Mouse (Mus musculus) liver (tissue): ENCODE results near the gene Taf3.

Source experiments
- DNase-seq: peaks from one replicate; pipeline ENCODE4 v3.0.0-alpha.2; 2020; ENCODE audit warnings: mixed read lengths

The Taf3 gene

GRCm38 (mm10) chr2:9955576-9956535 is 92.5 kb downstream of the Taf3 start:
- DNase-seq: no peak

DNA sequence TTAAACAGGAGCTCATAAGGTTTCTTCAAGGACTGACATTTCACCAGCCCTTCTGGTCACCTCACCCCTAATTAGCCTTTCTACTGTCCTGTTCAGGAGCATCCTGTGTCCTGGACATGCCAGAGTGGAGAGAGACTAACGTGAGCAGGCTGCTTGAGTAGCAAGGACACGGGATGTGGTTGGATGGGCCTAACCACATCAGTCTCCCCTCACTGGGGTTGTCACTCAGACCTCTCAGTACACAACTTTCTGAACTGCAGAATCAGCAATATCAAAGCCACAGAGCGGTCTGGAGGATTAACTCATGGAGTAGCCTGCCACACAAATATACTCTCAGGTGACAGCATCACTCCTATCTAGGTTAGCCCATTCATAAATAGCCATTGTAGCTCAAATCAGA is 101.7 kb downstream of the Taf3 start:
- no peak for DNase-seq

GRCm38 (mm10) chr2:9945611-9946010 is 102.8 kb downstream of the Taf3 start:
- DNase-seq: no peak

GRCm38 (mm10) chr2:9943011-9943410 is 105.4 kb downstream of the Taf3 start:
- no peak for DNase-seq

DNA sequence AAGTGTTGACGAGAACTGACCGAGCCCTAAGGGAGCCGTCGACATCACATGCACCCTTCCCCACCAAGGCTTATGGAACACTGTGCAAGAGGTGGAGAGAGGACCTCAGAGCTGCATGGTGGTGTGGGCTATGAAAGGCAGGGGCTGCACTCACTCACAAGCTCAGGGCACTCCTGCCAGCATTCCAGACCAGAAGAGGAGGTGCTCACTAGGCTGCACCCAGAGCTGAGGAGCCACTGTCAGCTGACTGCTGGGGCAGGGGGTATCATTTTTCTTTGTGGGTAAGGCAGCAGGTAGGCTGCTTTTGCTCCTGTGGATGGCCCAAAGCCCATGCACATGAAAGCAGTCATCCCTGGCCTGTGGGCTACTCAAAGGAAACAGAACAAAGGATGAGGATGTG is 109.1 kb downstream of the Taf3 start:
- no peak for DNase-seq

- DNase-seq: no peak
These were observed 112.4 kb downstream of the Taf3 start for GRCm38 (mm10) chr2:9935965-9936364.

DNA sequence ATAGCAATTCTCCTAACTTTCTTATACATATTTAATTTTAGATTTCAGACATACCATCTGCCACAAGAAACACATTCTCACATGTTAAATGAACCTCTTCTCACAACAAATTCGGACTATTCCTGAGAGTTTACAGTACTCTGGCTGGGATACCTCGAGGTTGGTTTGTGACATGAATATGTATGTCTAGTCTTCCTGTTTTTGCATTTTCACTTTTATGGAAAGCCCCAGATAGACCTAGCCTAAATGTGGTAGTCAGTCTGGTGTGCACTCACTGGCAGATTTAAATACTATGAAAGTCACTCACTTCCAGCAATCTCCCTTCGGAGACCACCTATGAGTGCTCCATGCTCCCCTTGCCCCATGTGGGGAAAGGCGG is 121.5 kb downstream of the Taf3 start:
- DNase-seq: no peak

GRCm38 (mm10) chr2:9926194-9926904 is 122.0 kb downstream of the Taf3 start:
- DNase-seq: no peak

DNA sequence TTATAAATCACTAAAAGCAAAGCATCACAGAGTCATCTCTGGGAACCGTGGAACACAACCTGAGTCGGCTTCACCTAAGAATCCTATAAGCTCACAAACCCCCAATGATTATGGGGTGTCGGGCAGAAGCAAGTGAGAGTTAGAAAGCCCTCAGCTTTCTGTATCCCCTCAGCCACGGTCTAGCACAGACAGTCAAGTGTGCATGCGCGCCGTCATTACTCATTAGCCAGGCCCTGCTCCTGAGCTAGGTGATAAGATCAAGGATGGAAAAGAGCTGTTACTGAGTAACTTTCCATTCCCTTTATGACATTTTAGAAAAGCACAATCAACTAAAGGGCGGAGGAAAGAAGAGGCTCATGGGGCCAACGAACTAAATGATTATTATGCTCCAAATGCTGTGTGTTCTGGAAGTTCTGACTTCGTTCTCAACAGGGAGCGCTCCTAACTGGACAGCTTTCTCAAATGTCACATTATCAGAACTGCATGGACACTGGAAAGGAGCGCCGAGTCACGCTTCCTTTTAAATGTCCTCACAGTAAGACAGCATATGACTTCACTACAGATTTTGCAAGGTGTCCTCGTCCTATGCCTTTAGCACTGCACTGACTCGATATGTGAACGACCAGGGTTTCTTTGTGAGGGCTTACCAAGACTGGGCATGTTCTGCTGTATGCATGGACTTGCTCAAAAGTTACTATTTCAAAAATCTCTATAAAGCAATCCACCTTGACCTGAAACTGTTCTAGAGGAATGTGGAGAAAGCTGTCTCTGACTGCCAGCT is 129.5 kb downstream of the Taf3 start:
- peak; percentile 44 for DNase-seq

DNA sequence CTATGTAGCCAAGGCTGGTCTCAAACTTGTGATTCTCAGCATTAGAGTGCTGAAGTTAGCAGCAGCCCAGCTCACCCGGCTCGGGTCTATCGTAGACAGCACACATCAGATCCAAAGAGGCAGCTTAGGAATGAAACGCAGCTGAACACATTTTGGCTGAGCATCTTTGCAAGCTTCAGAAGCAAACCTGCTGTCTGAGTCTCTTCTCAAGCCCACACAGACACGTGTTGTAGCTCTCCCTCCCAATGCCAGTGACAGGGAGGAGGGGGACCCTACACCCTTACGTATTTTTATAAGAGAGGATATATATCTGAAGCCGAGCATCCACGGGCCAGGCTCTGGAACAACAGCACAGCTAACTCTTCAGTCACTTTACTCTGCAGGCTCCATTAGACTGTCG is 130.8 kb downstream of the Taf3 start:
- no peak for DNase-seq

DNA sequence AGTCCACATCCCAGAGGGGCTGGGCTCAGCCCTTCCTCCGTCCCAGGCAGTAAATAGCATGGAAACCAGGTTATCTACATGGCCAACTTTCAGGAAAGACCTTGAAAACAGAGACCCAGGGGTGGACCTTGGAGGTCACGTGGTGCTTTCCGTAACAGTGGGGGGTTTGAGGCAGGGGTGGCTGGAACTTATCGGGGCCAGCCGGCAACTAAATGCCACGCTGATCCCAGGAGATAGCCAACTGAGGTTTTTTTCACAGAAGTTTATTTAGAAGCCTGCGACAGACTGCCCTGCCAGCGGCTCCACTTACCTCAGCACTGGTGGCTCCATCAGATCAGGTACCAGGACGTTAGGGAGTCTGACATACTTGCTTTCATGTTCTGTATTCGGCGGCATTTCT is 142.4 kb downstream of the Taf3 start:
- peak; percentile 38 for DNase-seq

- no peak for DNase-seq
These were observed 144.4 kb downstream of the Taf3 start for GRCm38 (mm10) chr2:9903854-9904560.

GRCm38 (mm10) chr2:9897846-9898245 is 150.6 kb downstream of the Taf3 start:
- DNase-seq: no peak

DNA sequence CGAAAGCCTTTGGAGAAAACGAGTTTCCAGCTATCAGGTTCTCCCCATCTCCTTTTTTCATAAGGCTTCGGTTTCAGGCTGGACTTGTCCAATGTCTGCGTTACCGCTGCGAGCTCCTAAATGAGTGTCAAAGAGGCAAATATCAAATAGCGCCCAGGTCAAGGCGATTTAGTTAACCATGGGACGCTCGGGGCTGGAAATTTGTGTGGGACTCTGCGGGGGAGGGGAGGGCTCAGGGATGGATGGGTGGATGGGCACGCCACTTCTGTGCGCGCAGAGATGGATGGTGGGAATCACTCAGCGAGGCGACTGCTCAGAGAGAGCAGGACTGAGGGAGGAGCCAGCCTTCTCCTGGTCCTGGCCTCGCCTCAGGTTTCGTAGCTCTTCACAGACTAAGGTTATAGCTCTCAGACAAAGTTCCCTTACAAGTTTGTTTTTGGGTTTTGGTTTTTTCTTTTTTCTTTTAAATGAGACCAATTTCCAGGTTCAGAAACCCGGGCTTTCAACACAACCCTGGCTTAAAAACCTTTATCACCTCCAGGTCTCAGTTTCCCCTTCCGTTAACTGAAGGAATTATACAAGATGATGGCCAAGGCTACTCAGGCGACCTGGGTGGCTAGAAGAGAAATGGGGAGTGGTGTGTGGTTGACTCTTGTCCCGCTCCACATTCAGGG is 152.2 kb downstream of the Taf3 start:
- no peak for DNase-seq

DNA sequence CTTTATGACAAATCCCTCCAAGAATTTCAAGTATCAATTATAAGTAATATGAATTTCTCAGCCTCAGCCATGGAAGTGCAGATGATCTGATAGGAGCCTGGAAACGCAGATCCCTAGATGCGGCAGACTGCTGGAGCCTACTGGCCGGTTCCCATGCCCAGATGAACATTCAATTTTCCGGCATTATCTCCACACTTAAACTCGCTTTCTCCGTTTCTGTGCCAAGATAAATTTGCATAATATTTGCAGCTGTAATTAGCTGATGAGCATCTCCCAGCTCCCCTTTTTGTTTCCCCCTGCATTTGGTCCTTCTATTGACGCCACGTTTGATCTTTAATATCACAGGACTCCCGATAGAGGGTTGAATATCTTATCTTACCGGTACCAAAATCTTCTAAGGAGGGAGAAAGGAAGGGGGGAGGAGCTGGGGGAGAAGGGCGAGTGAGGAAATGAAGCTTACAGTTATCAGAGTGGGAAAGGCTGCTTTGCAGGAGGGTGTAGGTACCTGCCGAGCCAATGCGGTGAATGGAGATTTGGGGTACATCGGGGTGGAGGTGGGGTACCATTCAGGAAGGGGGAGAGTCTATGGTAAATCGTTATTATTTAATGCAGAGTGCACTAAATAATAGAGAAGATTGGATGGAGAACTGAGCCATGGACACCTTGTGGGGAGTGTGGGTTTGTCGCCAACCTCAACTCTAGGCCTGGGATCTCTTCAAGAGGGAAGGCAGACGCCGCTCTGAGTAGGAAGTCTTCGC is 153.4 kb downstream of the Taf3 start:
- DNase-seq: no peak

- no peak for DNase-seq
These were observed 155.0 kb downstream of the Taf3 start for GRCm38 (mm10) chr2:9893272-9893953.

- DNase-seq: no peak
These were observed 155.9 kb downstream of the Taf3 start for GRCm38 (mm10) chr2:9892541-9892940.

DNA sequence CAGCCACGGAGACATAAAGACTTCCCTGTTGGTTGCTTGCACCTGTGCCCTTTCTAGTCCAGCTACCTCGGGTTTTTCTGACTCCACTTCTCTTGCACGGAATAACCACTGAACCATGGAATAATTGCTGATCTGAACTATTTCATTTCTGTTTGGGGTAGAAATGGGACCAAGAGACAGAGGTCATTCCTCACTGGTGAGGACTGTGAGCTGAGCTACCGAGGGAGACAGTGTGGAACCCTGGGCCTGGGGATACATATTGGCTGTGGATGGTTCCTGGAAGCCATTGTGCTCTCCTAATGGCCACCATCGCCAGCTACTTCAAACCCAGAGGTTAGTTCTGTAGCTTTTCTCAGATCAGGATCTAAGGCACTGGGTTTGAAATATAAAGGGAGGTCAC is 157.5 kb downstream of the Taf3 start:
- DNase-seq: no peak

DNA sequence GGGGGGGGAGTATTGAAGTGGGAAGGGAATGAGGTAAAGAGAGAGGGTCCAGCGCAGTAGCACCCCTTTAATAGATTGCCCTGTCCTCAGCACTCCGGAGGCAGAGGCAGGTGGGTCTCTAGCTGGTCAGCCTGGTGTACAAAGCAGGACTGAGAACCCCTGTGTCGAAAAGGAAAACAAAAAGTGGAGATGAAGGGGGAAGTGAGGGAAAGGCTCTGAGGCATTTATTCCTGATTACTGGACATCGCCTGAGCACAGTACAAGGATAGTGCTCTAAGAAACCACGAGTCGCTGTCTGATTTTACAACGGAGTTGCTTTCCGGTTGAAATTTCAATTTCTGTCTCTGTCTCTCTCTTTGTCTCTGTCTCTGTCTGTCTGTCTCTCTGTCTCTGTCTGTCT is 158.1 kb downstream of the Taf3 start:
- no peak for DNase-seq

DNA sequence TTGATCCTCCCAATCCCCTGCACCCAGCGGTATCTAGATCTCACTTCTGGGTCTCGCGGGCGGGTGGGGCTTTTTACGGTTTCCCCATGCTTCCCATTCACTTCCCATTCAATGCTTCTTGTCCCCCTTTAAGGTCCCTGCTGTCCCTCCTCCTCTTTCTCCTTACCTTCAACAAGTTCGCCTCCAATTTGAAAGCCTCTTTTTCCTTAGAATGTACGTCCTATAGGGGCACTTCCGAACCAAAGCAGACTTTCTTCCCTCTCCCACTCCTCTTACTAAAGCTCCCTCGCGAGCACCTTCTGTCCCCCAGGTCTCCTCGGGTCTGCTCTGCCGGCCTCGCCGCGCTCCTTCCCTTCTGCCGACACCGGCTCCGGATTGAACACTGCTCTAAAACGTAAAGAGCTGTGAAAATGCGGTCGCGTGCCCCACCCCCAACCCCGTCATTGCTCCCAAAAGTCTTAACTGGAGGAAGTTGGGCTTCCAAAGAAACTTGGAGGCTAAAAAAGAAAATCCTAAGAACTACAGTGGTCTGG is 158.7 kb downstream of the Taf3 start, which contains the start of gene Gata3:
Gata3 (minus strand) TSS at position 384 of the 533 bp plus-strand sequence.
- no peak for DNase-seq
